Mouse (Mus musculus) liver, embryonic 14 days (tissue): ENCODE data around the gene Cpb1. TPM values are rescaled to one million over a fixed set of nuclear protein-coding genes. Genes with fewer than 3 reads are reported as not detected.

Experiments
- polyA plus RNA-seq: library from polyadenylated mRNA; depleted of rRNA; stranded (reverse); fragments of >200 nt; gene quantifications from 2 replicates; pipeline ENCODE4 v1.2.3, GENCODE M21; 2012; rRNA removed

Gene Cpb1
- not detected in 2 replicates for polyA plus RNA-seq

DNA sequence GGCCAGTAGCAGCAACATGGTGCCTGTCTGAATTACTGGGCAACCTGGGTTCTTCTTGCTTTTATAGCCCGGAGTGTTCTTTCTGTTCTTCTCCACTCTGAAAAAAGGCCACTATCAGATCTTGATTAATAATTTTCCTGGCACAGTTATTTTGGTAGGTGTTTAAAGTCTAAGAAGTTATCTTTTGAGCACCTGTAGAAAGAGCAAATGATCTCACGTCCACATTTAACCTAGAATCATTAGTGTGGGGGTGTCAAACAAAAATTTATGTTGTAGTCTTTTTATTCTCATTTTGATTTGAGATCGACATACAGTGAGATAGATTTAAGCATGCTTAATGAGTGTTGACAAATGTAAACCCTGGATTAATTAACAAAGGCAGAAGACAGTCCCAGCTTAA lies at the start of gene Cpb1:
Cpb1 (minus strand) TSS at position 101 of the 400 bp plus-strand sequence.

DNA sequence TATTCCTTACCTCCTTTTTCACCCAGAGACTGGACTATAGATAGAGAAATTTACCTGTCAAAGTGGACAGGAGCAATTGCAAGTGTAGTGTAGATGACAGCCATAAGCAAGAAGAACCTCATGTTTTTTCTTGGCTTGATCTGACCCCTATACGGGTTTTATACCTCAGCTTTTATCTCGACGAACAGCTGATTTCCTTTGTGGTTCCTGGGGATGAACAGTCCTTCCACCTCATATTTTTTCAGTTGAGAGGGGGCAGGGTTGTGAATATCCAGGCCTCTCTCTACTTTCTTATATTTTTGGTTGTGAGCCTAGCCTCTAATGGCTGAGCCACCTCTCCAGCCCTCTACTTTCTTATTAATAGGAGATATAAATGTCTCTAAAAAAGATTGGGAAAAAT lies 33.5 kb downstream of the Cpb1 start, which contains the start of gene Cpa3:
Cpa3 (minus strand) TSS at position 132 of the 400 bp plus-strand sequence.

Other genes with a start within 250 kb of the Cpb1 start
- 5.5 and 7.2 TPM in 2 replicates for gene Hps3, start 240.4 kb downstream of the Cpb1 start, polyA plus RNA-seq
- gene Hltf, start 217.9 kb downstream of the Cpb1 start, polyA plus RNA-seq, result 5.2 and 5.9 TPM in 2 replicates
- 11.0 and 13.0 TPM in 2 replicates for gene Gyg, start 120.4 kb downstream of the Cpb1 start, polyA plus RNA-seq
- 2.4 and 2.5 TPM in 2 replicates for gene Cpa3, start 33.6 kb downstream of the Cpb1 start, polyA plus RNA-seq
- 0.02 TPM in 1 of 2 replicates, not detected in the other for gene Agtr1b, start 91.4 kb upstream of the Cpb1 start, polyA plus RNA-seq